In the genomic region with DNA sequence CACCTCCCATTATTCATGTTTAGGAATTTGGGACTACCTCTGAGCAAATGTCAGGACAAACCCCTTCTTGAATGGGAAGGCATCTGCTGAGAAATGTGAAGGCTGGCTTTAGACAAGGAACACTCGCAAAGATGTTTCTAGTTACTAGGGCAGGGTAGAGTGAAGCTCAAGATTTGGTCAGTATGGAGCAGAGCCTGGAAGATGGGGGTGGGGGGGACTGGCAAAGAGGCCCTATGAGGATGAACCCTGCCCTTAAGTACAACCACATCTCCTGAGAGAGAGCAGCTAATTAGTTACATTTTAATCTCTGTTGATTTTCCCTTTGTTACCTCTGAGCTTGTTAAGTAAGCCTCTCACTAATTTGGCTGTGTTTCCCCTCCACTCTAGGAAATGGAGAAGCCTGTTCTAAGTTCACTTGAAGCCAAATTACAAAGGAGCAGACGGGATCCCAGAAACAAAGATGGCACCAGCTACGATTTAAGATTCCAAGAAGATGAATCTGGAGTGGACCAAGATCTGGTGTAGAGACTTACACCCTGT, we compare ENCODE assay signal across 26 mouse cellular contexts. TPM values are rescaled to one million over a fixed set of nuclear protein-coding genes. Genes with fewer than 3 reads are reported as not detected.
DNase-seq lines count a peak whose midpoint lies in the region; ATAC-seq and TF ChIP-seq lines count a peak whose summit lies in the region.
"Had no signal": no experiment of that assay in that cellular context is flagged by ENCODE, and none has a peak within 500 bp of the region (broad histone marks: within the 10 kb centered on the region; RNA-seq: fewer than 3 reads in every experiment).

No protein-coding gene starts in this region.

- no peak overlapping the region for H3K4me2 ChIP-seq in kidney, embryonic 14.5 days (replicated peaks; ENCODE audit: low read depth, low read length)
- no peak overlapping the region for H3K4me2 ChIP-seq in kidney, embryonic 15.5 days
- H3K4me2 ChIP-seq: hindbrain, embryonic 12.5 days; limb, embryonic 13.5 days; liver, embryonic 12.5 days; midbrain, embryonic 15.5 days; neural tube, embryonic 15.5 days; stomach, embryonic 15.5 days had no signal

- H3K27me3 ChIP-seq in kidney, embryonic 14.5 days (ENCODE audit: control insufficient read depth, insufficient read depth, low read length) = no peaks in the 10 kb centered on the region
- H3K27me3 ChIP-seq in kidney, embryonic 15.5 days = no peaks in the 10 kb centered on the region
- H3K27me3 ChIP-seq: hindbrain, embryonic 12.5 days; limb, embryonic 13.5 days; liver, embryonic 12.5 days; midbrain, embryonic 15.5 days; neural tube, embryonic 15.5 days; stomach, embryonic 15.5 days had no signal

- H3K9ac ChIP-seq in kidney, embryonic 14.5 days (ENCODE audit: low read depth, low read length) = no peak overlapping the region
- H3K9ac ChIP-seq in kidney, embryonic 15.5 days = no peak overlapping the region
- H3K9ac ChIP-seq: hindbrain, embryonic 12.5 days; limb, embryonic 13.5 days; liver, embryonic 12.5 days; midbrain, embryonic 15.5 days; neural tube, embryonic 15.5 days; stomach, embryonic 15.5 days had no signal

- no peaks in the 10 kb centered on the region for H3K9me3 ChIP-seq in kidney, embryonic 14.5 days (ENCODE audit: control insufficient read depth, low read length)
- no peaks in the 10 kb centered on the region for H3K9me3 ChIP-seq in kidney, embryonic 15.5 days (replicated peaks)
- H3K9me3 ChIP-seq: heart, embryonic 10.5 days; hindbrain, embryonic 12.5 days; limb, embryonic 13.5 days; liver, embryonic 12.5 days; midbrain, embryonic 15.5 days; neural tube, embryonic 15.5 days; stomach, embryonic 15.5 days had no signal

- H3K4me1 ChIP-seq in kidney, embryonic 14.5 days (ENCODE audit: control insufficient read depth, insufficient read depth, low read length) = no peaks in the 10 kb centered on the region
- 0 out of 2 replicates have a peak, but pooled peaks cover 3% of the 10 kb centered on the region for H3K4me1 ChIP-seq in kidney, embryonic 15.5 days
- H3K4me1 ChIP-seq: heart, embryonic 10.5 days; liver, embryonic 12.5 days; megakaryocyte, embryonic 14.5 days; midbrain, embryonic 15.5 days; neural tube, embryonic 15.5 days; stomach, embryonic 15.5 days had no signal

- H3K4me3 ChIP-seq in kidney, embryonic 14.5 days (ENCODE audit: low read length) = no peak overlapping the region
- H3K4me3 ChIP-seq in kidney, embryonic 15.5 days (replicated peaks) = no peak overlapping the region
- no peak overlapping the region for H3K4me3 ChIP-seq in layer of hippocampus, adult 2 months
- H3K4me3 ChIP-seq: heart, embryonic 10.5 days; hindbrain, embryonic 12.5 days; limb, embryonic 13.5 days; liver, embryonic 12.5 days; megakaryocyte, embryonic 14.5 days; midbrain, embryonic 15.5 days; neural tube, embryonic 15.5 days; stomach, embryonic 15.5 days had no signal

- H3K27ac ChIP-seq in kidney, embryonic 14.5 days (ENCODE audit: low read depth, low read length) = no peak overlapping the region
- no peak overlapping the region for H3K27ac ChIP-seq in kidney, embryonic 15.5 days
- no peak overlapping the region for H3K27ac ChIP-seq in layer of hippocampus, adult 2 months
- H3K27ac ChIP-seq: heart, embryonic 10.5 days; hindbrain, embryonic 12.5 days; limb, embryonic 13.5 days; liver, embryonic 12.5 days; midbrain, embryonic 15.5 days; neural tube, embryonic 15.5 days; stomach, embryonic 15.5 days had no signal

- WGBS in kidney, embryonic 14.5 days = 90% methylated on average over 3 of the region's 3 CpGs
- 81% methylated on average over 3 of the region's 3 CpGs for WGBS in kidney, embryonic 15.5 days

- DNase-seq in kidney, adult 11 months = peak; percentile 24
- DNase-seq in kidney, adult 18-20 months = peak; percentile 10
- peak; percentile 62 to 63 for DNase-seq in kidney, postnatal 36 days
- DNase-seq in layer of hippocampus, adult 2 months (ENCODE audit: low spot score in 2 of 2) = no peak
- no peak for DNase-seq in testis, postnatal 14 days (ENCODE audit: low spot score)
- DNase-seq: adrenal gland, postnatal 36 days; cerebellum, adult 2 months; cerebellum, postnatal 25 days; gastrocnemius, postnatal 25 days; heart, postnatal 36 days; lung, adult 18-20 months; lung, postnatal 4 days; retina, postnatal 1 day; right cerebral cortex, postnatal 25 days; thymus, postnatal 14 days had no signal

- no peak for TF ChIP-seq CTCF in layer of hippocampus, adult 2 months (conservative IDR thresholded peaks at IDR 0.05)

- no peak for ATAC-seq in kidney, embryonic 14.5 days (ENCODE audit: low FRiP score, low TSS enrichment)
- ATAC-seq in kidney, embryonic 15.5 days (replicated peaks; ENCODE audit: low FRiP score) = 0 out of 2 replicates have a peak, but pooled peaks have one; percentile 64
- ATAC-seq: CD4-positive, CD25-positive, alpha-beta regulatory T cell, adult 4 months; liver, embryonic 12.5 days; midbrain, embryonic 15.5 days had no signal

- H3K36me3 ChIP-seq in kidney, embryonic 14.5 days (ENCODE audit: control insufficient read depth, insufficient read depth, low read length) = no peaks in the 10 kb centered on the region
- no peaks in the 10 kb centered on the region for H3K36me3 ChIP-seq in kidney, embryonic 15.5 days
- H3K36me3 ChIP-seq: heart, embryonic 10.5 days; hindbrain, embryonic 12.5 days; limb, embryonic 13.5 days; liver, embryonic 12.5 days; midbrain, embryonic 15.5 days; neural tube, embryonic 15.5 days; stomach, embryonic 15.5 days had no signal

RNA-seq across cellular contexts. Expression of gene Tbcel, which starts 2.6 kb away (rescaled TPM):
- 6.6 and 7.3 TPM in 2 replicates for polyA plus RNA-seq in kidney, embryonic 14.5 days (2014; fragmentation: Nextera tagmentation; extraction: Ambion mirVana)
- 5.1 and 5.2 TPM in 2 replicates for polyA plus RNA-seq in kidney, embryonic 15.5 days (2015; fragmentation: Nextera tagmentation; extraction: Ambion mirVana)
- 10 to 100 TPM; 57.9 to 61.0 TPM for total RNA-seq in layer of hippocampus, adult 2 months (2021)

Comparison
In these comparisons a context has a peak if more than half of its experiments do, and no peak if none do; other contexts are left out.
1. DNase-seq: peak in kidney, adult 11 months (single experiment), kidney, adult 18-20 months (single experiment) and kidney, postnatal 36 days (2 of 2); none in layer of hippocampus, adult 2 months (0 of 2) and testis, postnatal 14 days (single experiment).